Mouse (Mus musculus) heart, adult 8-10 months (tissue): ENCODE results near the gene Slc44a1. TPM values are rescaled to one million over a fixed set of nuclear protein-coding genes. Genes with fewer than 3 reads are reported as not detected.
A peak's percentile ranks its signal among the peaks of the same experiment; 100 is the strongest.

Experiments used
- DNase-seq: peaks from one replicate; pipeline ENCODE4 v3.0.0; 2022; ENCODE audit warnings: low spot score
- total RNA-seq, 4 experiments: library from RNA; stranded (reverse); gene quantifications; 2 replicates each; pipeline ENCODE4 v1.2.4; 2022

Gene Slc44a1
- total RNA-seq, 4 experiments from 2014 or later = 26.4 to 31.2 (median 28.9) TPM

GRCm38 (mm10) chr4:53537539-53537938 is 97.3 kb downstream of the Slc44a1 start:
- no peak for DNase-seq

GRCm38 (mm10) chr4:53538600-53538999 is 98.4 kb downstream of the Slc44a1 start:
- DNase-seq = no peak

GRCm38 (mm10) chr4:53539929-53540328 is 99.7 kb downstream of the Slc44a1 start:
- DNase-seq = no peak

- no peak for DNase-seq
These were observed 103.2 kb downstream of the Slc44a1 start for GRCm38 (mm10) chr4:53543421-53543820.

- DNase-seq = peak; percentile 61
These were observed 104.7 kb downstream of the Slc44a1 start for GRCm38 (mm10) chr4:53544889-53545288.

- no peak for DNase-seq
These were observed 107.2 kb downstream of the Slc44a1 start for GRCm38 (mm10) chr4:53547381-53547780.

- no peak for DNase-seq
These were observed 109.2 kb downstream of the Slc44a1 start for GRCm38 (mm10) chr4:53549375-53549774.

GRCm38 (mm10) chr4:53564618-53565017 is 124.4 kb downstream of the Slc44a1 start:
- no peak for DNase-seq

GRCm38 (mm10) chr4:53567065-53567464 is 126.9 kb downstream of the Slc44a1 start:
- no peak for DNase-seq

GRCm38 (mm10) chr4:53575558-53575957 is 135.3 kb downstream of the Slc44a1 start:
- peak; percentile 42 for DNase-seq

GRCm38 (mm10) chr4:53587676-53588075 is 147.5 kb downstream of the Slc44a1 start:
- DNase-seq = no peak

GRCm38 (mm10) chr4:53588936-53589335 is 148.7 kb downstream of the Slc44a1 start:
- DNase-seq = no peak

GRCm38 (mm10) chr4:53589466-53589865 is 149.3 kb downstream of the Slc44a1 start:
- DNase-seq = no peak

- DNase-seq = no peak
These were observed 149.9 kb downstream of the Slc44a1 start for GRCm38 (mm10) chr4:53590163-53590562.

GRCm38 (mm10) chr4:53590691-53591447 is 150.7 kb downstream of the Slc44a1 start:
- DNase-seq = no peak

GRCm38 (mm10) chr4:53591536-53591935 is 151.3 kb downstream of the Slc44a1 start:
- no peak for DNase-seq

GRCm38 (mm10) chr4:53591941-53592340 is 151.7 kb downstream of the Slc44a1 start:
- peak; percentile 49 for DNase-seq

- DNase-seq = peak; percentile 88
These were observed 152.2 kb downstream of the Slc44a1 start for GRCm38 (mm10) chr4:53592386-53592785.

GRCm38 (mm10) chr4:53594204-53594603 is 154.0 kb downstream of the Slc44a1 start:
- peak; percentile 79 for DNase-seq

- DNase-seq = no peak
These were observed 155.2 kb downstream of the Slc44a1 start for GRCm38 (mm10) chr4:53595246-53596062.

GRCm38 (mm10) chr4:53596063-53596895 is 156.1 kb downstream of the Slc44a1 start:
- DNase-seq = no peak

- no peak for DNase-seq
These were observed 160.2 kb downstream of the Slc44a1 start for GRCm38 (mm10) chr4:53600462-53600861.
